Mouse (Mus musculus) liver, adult 2 months (tissue): ENCODE results near the gene Pnn. TPM values are rescaled to one million over a fixed set of nuclear protein-coding genes. Genes with fewer than 3 reads are reported as not detected.
"Not testable (repeated sequence)": the region's sequence is repeated elsewhere in the genome, so short reads cannot be mapped to it uniquely, and the experiment has no call there.

ENCODE experiments used
- DNase-seq: peaks from one replicate; pipeline ENCODE4 v3.0.0-alpha.2; 2011; ENCODE audit warnings: low read depth, low spot score; ENCODE audit errors: extremely low read depth
- H3K27ac ChIP-seq: fragments of 200-500 bp; replicated peaks from 2 replicates; pipeline ENCODE4 v1.5.1; 2012; ENCODE audit warnings: low read depth, mild to moderate bottlenecking, control low read depth, inconsistent platforms, low read length; ENCODE audit not compliant: insufficient read depth
- H3K27me3 ChIP-seq: fragments of 200-500 bp; 2 replicates; pipeline ENCODE4 v1.6.1; 2012; ENCODE audit warnings: mild to moderate bottlenecking, moderate library complexity, low read length, inconsistent platforms; ENCODE audit not compliant: control insufficient read depth, insufficient read depth
- H3K36me3 ChIP-seq: fragments of 200-500 bp; 2 replicates; pipeline ENCODE4 v1.6.1; 2012; ENCODE audit warnings: low read length, inconsistent platforms; ENCODE audit not compliant: control insufficient read depth, insufficient read depth
- H3K4me1 ChIP-seq: fragments of 200-500 bp; 2 replicates; pipeline ENCODE4 v1.6.1; 2011; ENCODE audit warnings: low read length; ENCODE audit not compliant: control insufficient read depth, insufficient read depth
- H3K4me3 ChIP-seq: fragments of 200-500 bp; 2 replicates; pipeline ENCODE4 v1.5.1; 2011; ENCODE audit warnings: low read depth, mild to moderate bottlenecking, control low read depth, low read length, moderate library complexity; ENCODE audit not compliant: insufficient read depth
- H3K79me2 ChIP-seq: fragments of 200-500 bp; 2 replicates; pipeline ENCODE4 v1.6.1; 2012; ENCODE audit warnings: inconsistent platforms, mild to moderate bottlenecking, low read length, moderate library complexity; ENCODE audit not compliant: control insufficient read depth, insufficient read depth
- H3K9ac ChIP-seq: fragments of 200-500 bp; 2 replicates; pipeline ENCODE4 v1.6.1; 2012; ENCODE audit warnings: low read depth, mild to moderate bottlenecking, control low read depth, inconsistent platforms, low read length
- CTCF ChIP-seq: fragments of 200-500 bp; IDR thresholded peaks from 2 replicates; pipeline ENCODE4 v1.5.1; 2011; ENCODE audit warnings: low read depth, low read length, control low read depth
- POLR2A ChIP-seq: fragments of 200-500 bp; IDR thresholded peaks from 2 replicates; pipeline ENCODE4 v1.6.1; 2011; ENCODE audit warnings: low read length, control low read depth; ENCODE audit not compliant: insufficient read depth; ENCODE audit errors: extremely low read depth
- WGBS: fragments of 180-500 bp; shearing (Covaris S2); methylation state at CpG from one replicate; pipeline ENCODE4 v1.1.7; 2018; 5-methylcytosine and 5-hydroxymethylcytosine counted together
- polyA plus RNA-seq: library from polyadenylated mRNA; depleted of rRNA; stranded (reverse); fragments of >200 nt; gene quantifications from 2 replicates; pipeline ENCODE4 v1.2.3, GENCODE M21; 2012
- total RNA-seq: library from RNA; depleted of rRNA; stranded (reverse); fragments of >200 nt; gene quantifications from 2 replicates; pipeline ENCODE4 v1.2.3, GENCODE M21; 2014

The Pnn gene
- total and polyA plus RNA-seq, 2 experiments, result 8.6 to 9.9 TPM

- no peak overlapping the region for H3K4me3 ChIP-seq
- no peak for DNase-seq
- no peak overlapping the region for H3K27ac ChIP-seq
- H3K27me3 ChIP-seq, result no peaks in the 10 kb centered on the region
- no peak overlapping the region for H3K9ac ChIP-seq
- peaks cover 11% of the 10 kb centered on the region for H3K36me3 ChIP-seq
- peaks cover 48% of the 10 kb centered on the region for H3K79me2 ChIP-seq
- peaks cover 5% of the 10 kb centered on the region; the same call in 1 of the 2 replicates for H3K4me1 ChIP-seq
- TF ChIP-seq POLR2A, result no peak
- no peak for TF ChIP-seq CTCF
These were observed 12.7 kb upstream of the Pnn start for GRCm38 (mm10) chr12:59053976-59054375.

- peaks cover 6% of the 10 kb centered on the region for H3K36me3 ChIP-seq
- no peak overlapping the region for H3K9ac ChIP-seq
- 81% methylated on average over 4 of the region's 4 CpGs for WGBS
- H3K27ac ChIP-seq, result no peak overlapping the region
- DNase-seq, result no peak
- no peaks in the 10 kb centered on the region for H3K27me3 ChIP-seq
- TF ChIP-seq POLR2A, result no peak
- H3K4me3 ChIP-seq, result no peak overlapping the region
- peaks cover 57% of the 10 kb centered on the region for H3K79me2 ChIP-seq
- peaks cover 6% of the 10 kb centered on the region; the same call in 1 of the 2 replicates for H3K4me1 ChIP-seq
These were observed 11.4 kb upstream of the Pnn start for GRCm38 (mm10) chr12:59055196-59055850.

GRCm38 (mm10) chr12:59056222-59056621, 10.5 kb upstream of the Pnn start:
- no peak for DNase-seq
- Histone ChIP-seq H3K4me1 (peaks cover 7% of the 10 kb centered on the region; the same call in 1 of the 2 replicates), H3K79me2 (peaks cover 61% of the 10 kb centered on the region), H3K4me3 (no peak overlapping the region), H3K27ac (no peak overlapping the region), H3K9ac (no peak overlapping the region), H3K36me3 (peaks cover 2% of the 10 kb centered on the region; the same call in 1 of the 2 replicates), H3K27me3 (no peaks in the 10 kb centered on the region)
- 96% methylated on average over 11 of the region's 11 CpGs for WGBS
- no peak for TF ChIP-seq POLR2A
- no peak for TF ChIP-seq CTCF

GRCm38 (mm10) chr12:59058242-59058641, 8.4 kb upstream of the Pnn start:
- H3K9ac ChIP-seq, H3K36me3 ChIP-seq: not testable (repeated sequence)
- 80% methylated on average over 5 of the region's 5 CpGs for WGBS

GRCm38 (mm10) chr12:59060322-59060721, 6.4 kb upstream of the Pnn start:
- DNase-seq, result no peak
- H3K79me2 ChIP-seq, result peaks cover 40% of the 10 kb centered on the region
- H3K36me3 ChIP-seq, result no peaks in the 10 kb centered on the region
- TF ChIP-seq CTCF, result no peak
- no peak for TF ChIP-seq POLR2A
- peak overlapping the region; percentile 97 for H3K9ac ChIP-seq
- WGBS, result 37% methylated on average over 4 of the region's 4 CpGs
- no peak overlapping the region for H3K27ac ChIP-seq
- no peaks in the 10 kb centered on the region for H3K27me3 ChIP-seq
- peak overlapping the region; percentile 76 for H3K4me3 ChIP-seq
- peaks cover 7% of the 10 kb centered on the region; the same call in 1 of the 2 replicates for H3K4me1 ChIP-seq

More at GRCm38 (mm10) chr12:59058242-59058641, 8.4 kb upstream of the Pnn start:
- not testable (repeated sequence) for H3K27me3 ChIP-seq, DNase-seq, H3K4me3 ChIP-seq, H3K4me1 ChIP-seq, H3K27ac ChIP-seq
- H3K79me2 ChIP-seq, result peaks cover 55% of the 10 kb centered on the region

DNA sequence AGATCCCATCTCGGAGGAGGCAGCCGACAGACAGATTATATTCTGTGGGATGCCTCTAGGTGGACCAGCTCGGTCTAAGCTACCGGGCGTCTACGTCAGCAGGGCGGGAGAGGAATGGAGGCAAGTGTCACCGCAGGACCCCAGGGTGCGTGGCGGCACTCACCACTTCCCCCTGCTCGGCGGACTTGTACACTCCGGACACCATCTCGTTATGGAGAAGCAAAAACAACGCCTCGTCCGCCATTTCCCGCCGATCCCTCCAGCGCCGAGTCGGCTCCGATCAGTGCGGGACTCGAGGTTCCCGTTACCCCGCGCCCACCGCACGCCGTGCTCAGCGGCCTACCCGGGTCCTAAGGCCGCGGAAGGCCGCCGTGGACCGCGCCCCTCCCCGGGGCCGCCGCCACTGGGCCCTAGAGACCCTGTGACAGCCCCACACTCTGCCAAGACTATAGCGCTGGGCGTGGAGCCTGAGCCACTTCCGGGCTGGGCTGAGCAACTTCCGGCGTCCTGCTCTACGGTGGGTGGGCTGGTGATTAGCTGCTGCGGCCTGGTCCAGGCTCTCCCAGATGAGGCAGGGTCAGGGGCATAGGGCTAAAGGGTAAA, 5.6 kb upstream of the Pnn start, which contains the start of gene Trappc6b:
Gene Trappc6b (minus strand): TSS at position 480 of the 603 bp plus-strand sequence.
- TF ChIP-seq CTCF, result peak; percentile 35
- peak; percentile 36; the same call in 1 of the 2 replicates for TF ChIP-seq POLR2A
- Histone ChIP-seq H3K9ac (peak within 1 kb of the TSS; percentile 97), H3K27ac (peak within 1 kb of the TSS; percentile 83), H3K4me3 (peak within 1 kb of the TSS; percentile 76), H3K36me3 (no peaks in the 10 kb centered on the region), H3K4me1 (peaks cover 7% of the 10 kb centered on the region), H3K27me3 (no peaks in the 10 kb centered on the region), H3K79me2 (peaks cover 35% of the 10 kb centered on the region)
- peak; percentile 49 for DNase-seq
- 1% methylated on average over 49 of the region's 49 CpGs for WGBS
